Mouse (Mus musculus) embryonic facial prominence, embryonic 12.5 days (tissue): ENCODE measurements at regions not wholly inside any gene's neighbourhood (a gene's known extent, or its start where the extent isn't known, plus 50 kb on each side); places are given as distances from the start of the nearest gene placed in this dataset.

ENCODE experiments used
- ATAC-seq: fragments of 200-750 bp; cut with Nextera tagmentation; 2 replicates; pipeline ENCODE4 v1.8.0; 2017; ENCODE audit not compliant: insufficient number of reproducible peaks, insufficient read depth, low FRiP score, low TSS enrichment
- H3K27ac ChIP-seq: fragments of 300-500 bp; sonication (generic); 2 replicates; pipeline ENCODE4 v1.5.1; 2016; ENCODE audit warnings: mild to moderate bottlenecking
- H3K27me3 ChIP-seq: fragments of 300-500 bp; sonication (generic); 2 replicates; pipeline ENCODE4 v1.6.1; 2016; ENCODE audit warnings: mild to moderate bottlenecking, moderate library complexity
- H3K36me3 ChIP-seq: fragments of 300-500 bp; sonication (generic); 2 replicates; pipeline ENCODE4 v1.6.1; 2016; ENCODE audit warnings: mild to moderate bottlenecking
- H3K4me1 ChIP-seq: fragments of 300-500 bp; sonication (generic); 2 replicates; pipeline ENCODE4 v1.6.1; 2016
- H3K4me2 ChIP-seq: fragments of 300-500 bp; sonication (generic); replicated peaks from 2 replicates; pipeline ENCODE4 v1.6.1; 2016; ENCODE audit warnings: mild to moderate bottlenecking, moderate library complexity
- H3K4me3 ChIP-seq: fragments of 300-500 bp; sonication (generic); 2 replicates; pipeline ENCODE4 v1.5.1; 2016; ENCODE audit warnings: mild to moderate bottlenecking
- H3K9ac ChIP-seq: fragments of 300-500 bp; sonication (generic); 2 replicates; pipeline ENCODE4 v1.6.1; 2016; ENCODE audit warnings: mild to moderate bottlenecking, moderate library complexity
- H3K9me3 ChIP-seq: fragments of 300-500 bp; sonication (generic); 2 replicates; pipeline ENCODE4 v1.6.1; 2016; ENCODE audit warnings: mild to moderate bottlenecking, moderate library complexity
- WGBS: fragments of 180-500 bp; shearing (Covaris S2); methylation state at CpG from one replicate; pipeline ENCODE4 v1.1.7; 2016; 5-methylcytosine and 5-hydroxymethylcytosine counted together

GRCm38 (mm10) chr15:42231692-42232091, 2097.5 kb downstream of the 9330182O14Rik start:
- Histone ChIP-seq H3K9ac (no peak overlapping the region), H3K4me1 (no peaks in the 10 kb centered on the region), H3K9me3 (peaks cover 9% of the 10 kb centered on the region; the same call in 1 of the 2 replicates), H3K4me2 (no peak overlapping the region), H3K27me3 (no peaks in the 10 kb centered on the region), H3K4me3 (no peak overlapping the region), H3K27ac (no peak overlapping the region), H3K36me3 (no peaks in the 10 kb centered on the region)
- ATAC-seq = no peak
- WGBS = 79% methylated on average over 3 of the region's 3 CpGs

- 96% methylated on average over 1 of the region's 1 CpGs for WGBS
- no peak for ATAC-seq
- Histone ChIP-seq H3K36me3 (no peaks in the 10 kb centered on the region), H3K9me3 (0 out of 2 replicates have a peak, but pooled peaks cover 3% of the 10 kb centered on the region), H3K4me3 (no peak overlapping the region), H3K4me2 (no peak overlapping the region), H3K27ac (no peak overlapping the region), H3K27me3 (no peaks in the 10 kb centered on the region), H3K9ac (no peak overlapping the region), H3K4me1 (no peaks in the 10 kb centered on the region)
These were observed 2112.6 kb downstream of the 9330182O14Rik start for GRCm38 (mm10) chr15:42246812-42247211.

GRCm38 (mm10) chr15:42252730-42253330, 2118.7 kb downstream of the 9330182O14Rik start:
- Histone ChIP-seq H3K9ac (no peak overlapping the region), H3K27me3 (no peaks in the 10 kb centered on the region), H3K36me3 (no peaks in the 10 kb centered on the region), H3K9me3 (no peaks in the 10 kb centered on the region), H3K27ac (no peak overlapping the region), H3K4me3 (no peak overlapping the region), H3K4me2 (no peak overlapping the region), H3K4me1 (no peaks in the 10 kb centered on the region)
- no peak for ATAC-seq
- 54% methylated on average over 2 of the region's 2 CpGs for WGBS

- Histone ChIP-seq H3K27me3 (no peaks in the 10 kb centered on the region), H3K36me3 (no peaks in the 10 kb centered on the region), H3K4me3 (no peak overlapping the region), H3K4me2 (no peak overlapping the region), H3K27ac (no peak overlapping the region), H3K4me1 (no peaks in the 10 kb centered on the region), H3K9me3 (no peaks in the 10 kb centered on the region), H3K9ac (no peak overlapping the region)
- no peak for ATAC-seq
- 84% methylated on average over 2 of the region's 2 CpGs for WGBS
These were observed 2122.2 kb downstream of the 9330182O14Rik start for GRCm38 (mm10) chr15:42256343-42256742.

- no peaks in the 10 kb centered on the region for H3K27me3 ChIP-seq
- 45% methylated on average over 1 of the region's 1 CpGs for whole genome bisulfite sequencing
- H3K9me3 ChIP-seq = no peaks in the 10 kb centered on the region
- H3K36me3 ChIP-seq = no peaks in the 10 kb centered on the region
- no peak for ATAC-seq
- no peak overlapping the region for H3K9ac ChIP-seq
- H3K4me1 ChIP-seq = no peaks in the 10 kb centered on the region
- no peak overlapping the region for H3K4me2 ChIP-seq
- H3K27ac ChIP-seq = no peak overlapping the region
- no peak overlapping the region for H3K4me3 ChIP-seq
These were observed 2141.0 kb downstream of the 9330182O14Rik start for GRCm38 (mm10) chr15:42275117-42275516.

- Histone ChIP-seq H3K27me3 (no peaks in the 10 kb centered on the region), H3K4me2 (no peak overlapping the region), H3K36me3 (no peaks in the 10 kb centered on the region), H3K4me1 (no peaks in the 10 kb centered on the region), H3K9ac (no peak overlapping the region), H3K27ac (no peak overlapping the region), H3K4me3 (no peak overlapping the region), H3K9me3 (no peaks in the 10 kb centered on the region)
- WGBS = 63% methylated on average over 2 of the region's 2 CpGs
- ATAC-seq = no peak
These were observed 2143.1 kb downstream of the 9330182O14Rik start for GRCm38 (mm10) chr15:42277247-42277646.

- H3K27ac ChIP-seq = no peak overlapping the region
- H3K27me3 ChIP-seq = no peaks in the 10 kb centered on the region
- no peaks in the 10 kb centered on the region for H3K4me1 ChIP-seq
- no peaks in the 10 kb centered on the region for H3K9me3 ChIP-seq
- ATAC-seq = no peak
- no peak overlapping the region for H3K4me3 ChIP-seq
- no peaks in the 10 kb centered on the region for H3K36me3 ChIP-seq
- H3K9ac ChIP-seq = no peak overlapping the region
- no peak overlapping the region for H3K4me2 ChIP-seq
- 93% methylated on average over 3 of the region's 3 CpGs for WGBS
These were observed 2146.6 kb downstream of the 9330182O14Rik start for GRCm38 (mm10) chr15:42280810-42281209.

- H3K4me3 ChIP-seq = no peak overlapping the region
- no peaks in the 10 kb centered on the region for H3K9me3 ChIP-seq
- H3K36me3 ChIP-seq = no peaks in the 10 kb centered on the region
- no peaks in the 10 kb centered on the region for H3K27me3 ChIP-seq
- H3K9ac ChIP-seq = no peak overlapping the region
- H3K4me2 ChIP-seq = no peak overlapping the region
- no peak overlapping the region for H3K27ac ChIP-seq
- no peak for ATAC-seq
- 21% methylated on average over 4 of the region's 4 CpGs for WGBS
- no peaks in the 10 kb centered on the region for H3K4me1 ChIP-seq
These were observed 2162.2 kb downstream of the 9330182O14Rik start for GRCm38 (mm10) chr15:42296406-42296805.

- H3K9ac ChIP-seq = no peak overlapping the region
- no peak overlapping the region for H3K4me3 ChIP-seq
- H3K36me3 ChIP-seq = no peaks in the 10 kb centered on the region
- no peak overlapping the region for H3K4me2 ChIP-seq
- ATAC-seq = no peak
- H3K27me3 ChIP-seq = no peaks in the 10 kb centered on the region
- no peak overlapping the region for H3K27ac ChIP-seq
- no peaks in the 10 kb centered on the region for H3K4me1 ChIP-seq
- no peaks in the 10 kb centered on the region for H3K9me3 ChIP-seq
These were observed 2163.3 kb downstream of the 9330182O14Rik start for GRCm38 (mm10) chr15:42297430-42297829.

GRCm38 (mm10) chr15:42301956-42302355, 2167.8 kb downstream of the 9330182O14Rik start:
- no peaks in the 10 kb centered on the region for H3K4me1 ChIP-seq
- H3K4me3 ChIP-seq = no peak overlapping the region
- no peaks in the 10 kb centered on the region for H3K36me3 ChIP-seq
- H3K9ac ChIP-seq = no peak overlapping the region
- no peaks in the 10 kb centered on the region for H3K27me3 ChIP-seq
- no peak overlapping the region for H3K27ac ChIP-seq
- 85% methylated on average over 1 of the region's 1 CpGs for WGBS
- ATAC-seq = no peak
- no peaks in the 10 kb centered on the region for H3K9me3 ChIP-seq
- H3K4me2 ChIP-seq = no peak overlapping the region

- WGBS = 76% methylated on average over 3 of the region's 3 CpGs
- no peak overlapping the region for H3K27ac ChIP-seq
- H3K27me3 ChIP-seq = no peaks in the 10 kb centered on the region
- no peaks in the 10 kb centered on the region for H3K9me3 ChIP-seq
- ATAC-seq = no peak
- H3K4me1 ChIP-seq = no peaks in the 10 kb centered on the region
- no peaks in the 10 kb centered on the region for H3K36me3 ChIP-seq
- H3K9ac ChIP-seq = no peak overlapping the region
- no peak overlapping the region for H3K4me2 ChIP-seq
- H3K4me3 ChIP-seq = no peak overlapping the region
These were observed 2169.9 kb downstream of the 9330182O14Rik start for GRCm38 (mm10) chr15:42304097-42304496.

- H3K9ac ChIP-seq = no peak overlapping the region
- no peaks in the 10 kb centered on the region for H3K36me3 ChIP-seq
- WGBS = 58% methylated on average over 5 of the region's 5 CpGs
- no peaks in the 10 kb centered on the region for H3K27me3 ChIP-seq
- no peak overlapping the region for H3K27ac ChIP-seq
- H3K9me3 ChIP-seq = no peaks in the 10 kb centered on the region
- H3K4me3 ChIP-seq = no peak overlapping the region
- H3K4me2 ChIP-seq = no peak overlapping the region
- no peak for ATAC-seq
- H3K4me1 ChIP-seq = 0 out of 2 replicates have a peak, but pooled peaks cover 5% of the 10 kb centered on the region
These were observed 2175.4 kb downstream of the 9330182O14Rik start for GRCm38 (mm10) chr15:42309586-42309985.
